Mouse (Mus musculus): Measurements from ENCODE around the gene Nxn. TPM values are rescaled to one million over a fixed set of nuclear protein-coding genes. Genes with fewer than 3 reads are reported as not detected.

Gene Nxn
- polyA plus RNA-seq, 1 experiment from 2014 or later = 32.2 TPM

- no peak for ATAC-seq (ENCODE audit: insufficient number of reproducible peaks, low FRiP score)
- H3K4me2 ChIP-seq = peak overlapping the region; percentile 31
- 0 out of 2 replicates have a peak overlapping the region, but pooled peaks have one; percentile 22 for H3K27ac ChIP-seq (ENCODE audit: poor library complexity, severe bottlenecking)
- WGBS = 19% methylated on average over 2 of the region's 2 CpGs
- H3K4me1 ChIP-seq (replicated peaks) = peaks cover 57% of the 10 kb centered on the region
- no peaks in the 10 kb centered on the region for H3K27me3 ChIP-seq (replicated peaks)
- H3K4me3 ChIP-seq = no peak overlapping the region
- H3K9ac ChIP-seq = no peak overlapping the region
- H3K9me3 ChIP-seq (replicated peaks) = no peaks in the 10 kb centered on the region
- no peaks in the 10 kb centered on the region for H3K36me3 ChIP-seq
Measured at GRCm38 (mm10) chr11:76328522-76329290, 70.2 kb downstream of the Nxn start.

- Histone ChIP-seq H3K27ac (ENCODE audit: poor library complexity, severe bottlenecking) (0 out of 2 replicates have a peak overlapping the region, but pooled peaks have one; percentile 22), H3K4me2 (peak overlapping the region; percentile 31), H3K4me1 (replicated peaks) (peaks cover 59% of the 10 kb centered on the region), H3K9me3 (replicated peaks) (no peaks in the 10 kb centered on the region), H3K36me3 (no peaks in the 10 kb centered on the region), H3K27me3 (replicated peaks) (no peaks in the 10 kb centered on the region), H3K9ac (no peak overlapping the region), H3K4me3 (no peak overlapping the region)
- 19% methylated on average over 11 of the region's 11 CpGs for WGBS
- ATAC-seq (ENCODE audit: insufficient number of reproducible peaks, low FRiP score) = no peak
Measured at GRCm38 (mm10) chr11:76328084-76328483, 70.9 kb downstream of the Nxn start.

GRCm38 (mm10) chr11:76326672-76327071 is 72.3 kb downstream of the Nxn start:
- ATAC-seq (ENCODE audit: insufficient number of reproducible peaks, low FRiP score) = no peak
- H3K36me3 ChIP-seq = no peaks in the 10 kb centered on the region
- H3K4me2 ChIP-seq = no peak overlapping the region
- H3K27me3 ChIP-seq (replicated peaks) = no peaks in the 10 kb centered on the region
- 80% methylated on average over 6 of the region's 6 CpGs for WGBS
- peaks cover 63% of the 10 kb centered on the region for H3K4me1 ChIP-seq (replicated peaks)
- H3K4me3 ChIP-seq = no peak overlapping the region
- H3K9ac ChIP-seq = no peak overlapping the region
- H3K27ac ChIP-seq (ENCODE audit: poor library complexity, severe bottlenecking) = no peak overlapping the region
- no peaks in the 10 kb centered on the region for H3K9me3 ChIP-seq (replicated peaks)

GRCm38 (mm10) chr11:76326051-76326450 is 72.9 kb downstream of the Nxn start:
- Histone ChIP-seq H3K4me2 (no peak overlapping the region), H3K36me3 (no peaks in the 10 kb centered on the region), H3K4me1 (replicated peaks) (peaks cover 65% of the 10 kb centered on the region), H3K27me3 (replicated peaks) (no peaks in the 10 kb centered on the region), H3K27ac (ENCODE audit: poor library complexity, severe bottlenecking) (no peak overlapping the region), H3K9ac (no peak overlapping the region), H3K4me3 (no peak overlapping the region), H3K9me3 (replicated peaks) (0 out of 2 replicates have a peak, but pooled peaks cover 2% of the 10 kb centered on the region)
- WGBS = 91% methylated on average over 2 of the region's 2 CpGs
- ATAC-seq (ENCODE audit: insufficient number of reproducible peaks, low FRiP score) = no peak

GRCm38 (mm10) chr11:76324801-76325200 is 74.1 kb downstream of the Nxn start:
- Histone ChIP-seq H3K4me2 (no peak overlapping the region), H3K9me3 (replicated peaks) (0 out of 2 replicates have a peak, but pooled peaks cover 5% of the 10 kb centered on the region), H3K9ac (no peak overlapping the region), H3K4me3 (no peak overlapping the region), H3K4me1 (replicated peaks) (peaks cover 66% of the 10 kb centered on the region), H3K36me3 (no peaks in the 10 kb centered on the region), H3K27me3 (replicated peaks) (no peaks in the 10 kb centered on the region), H3K27ac (ENCODE audit: poor library complexity, severe bottlenecking) (no peak overlapping the region; the same call in 1 of the 2 replicates)
- no peak for ATAC-seq (ENCODE audit: insufficient number of reproducible peaks, low FRiP score)
- WGBS = 72% methylated on average over 9 of the region's 9 CpGs

GRCm38 (mm10) chr11:76324207-76324606 is 74.7 kb downstream of the Nxn start:
- H3K4me3 ChIP-seq = no peak overlapping the region
- WGBS = 61% methylated on average over 9 of the region's 9 CpGs
- no peak overlapping the region for H3K9ac ChIP-seq
- ATAC-seq (ENCODE audit: insufficient number of reproducible peaks, low FRiP score) = no peak
- H3K27ac ChIP-seq (ENCODE audit: poor library complexity, severe bottlenecking) = no peak overlapping the region
- H3K36me3 ChIP-seq = no peaks in the 10 kb centered on the region
- peaks cover 71% of the 10 kb centered on the region for H3K4me1 ChIP-seq (replicated peaks)
- H3K9me3 ChIP-seq (replicated peaks) = 0 out of 2 replicates have a peak, but pooled peaks cover 5% of the 10 kb centered on the region
- H3K27me3 ChIP-seq (replicated peaks) = no peaks in the 10 kb centered on the region
- H3K4me2 ChIP-seq = no peak overlapping the region

GRCm38 (mm10) chr11:76322939-76323338 is 76.0 kb downstream of the Nxn start:
- WGBS = 68% methylated on average over 5 of the region's 5 CpGs
- H3K27ac ChIP-seq (ENCODE audit: poor library complexity, severe bottlenecking) = 0 out of 2 replicates have a peak overlapping the region, but pooled peaks have one; percentile 39
- H3K4me1 ChIP-seq (replicated peaks) = peaks cover 67% of the 10 kb centered on the region

GRCm38 (mm10) chr11:76322081-76322480 is 76.9 kb downstream of the Nxn start:
- Histone ChIP-seq H3K4me1 (replicated peaks) (peaks cover 66% of the 10 kb centered on the region), H3K27me3 (replicated peaks) (no peaks in the 10 kb centered on the region), H3K4me2 (no peak overlapping the region), H3K27ac (ENCODE audit: poor library complexity, severe bottlenecking) (peak overlapping the region; percentile 17), H3K36me3 (no peaks in the 10 kb centered on the region), H3K9me3 (replicated peaks) (0 out of 2 replicates have a peak, but pooled peaks cover 5% of the 10 kb centered on the region), H3K4me3 (no peak overlapping the region), H3K9ac (no peak overlapping the region)
- WGBS = 69% methylated on average over 1 of the region's 1 CpGs
- ATAC-seq (ENCODE audit: insufficient number of reproducible peaks, low FRiP score) = no peak

More at GRCm38 (mm10) chr11:76322939-76323338, 76.0 kb downstream of the Nxn start:
- no peak overlapping the region for H3K4me2 ChIP-seq
- H3K9ac ChIP-seq = no peak overlapping the region
- 0 out of 2 replicates have a peak, but pooled peaks cover 5% of the 10 kb centered on the region for H3K9me3 ChIP-seq (replicated peaks)
- H3K36me3 ChIP-seq = no peaks in the 10 kb centered on the region
- no peaks in the 10 kb centered on the region for H3K27me3 ChIP-seq (replicated peaks)
- ATAC-seq (ENCODE audit: insufficient number of reproducible peaks, low FRiP score) = 0 out of 2 replicates have a peak, but pooled peaks have one; percentile 40
- H3K4me3 ChIP-seq = no peak overlapping the region

GRCm38 (mm10) chr11:76320475-76320874 is 78.5 kb downstream of the Nxn start:
- WGBS = 86% methylated on average over 9 of the region's 9 CpGs
- no peak overlapping the region for H3K4me2 ChIP-seq
- H3K27me3 ChIP-seq (replicated peaks) = no peaks in the 10 kb centered on the region
- no peak overlapping the region for H3K27ac ChIP-seq (ENCODE audit: poor library complexity, severe bottlenecking)
- no peaks in the 10 kb centered on the region for H3K36me3 ChIP-seq
- no peak overlapping the region for H3K4me3 ChIP-seq
- H3K9ac ChIP-seq = no peak overlapping the region
- H3K9me3 ChIP-seq (replicated peaks) = 0 out of 2 replicates have a peak, but pooled peaks cover 5% of the 10 kb centered on the region
- no peak for ATAC-seq (ENCODE audit: insufficient number of reproducible peaks, low FRiP score)
- peaks cover 64% of the 10 kb centered on the region for H3K4me1 ChIP-seq (replicated peaks)

- Histone ChIP-seq H3K4me1 (replicated peaks) (peaks cover 59% of the 10 kb centered on the region), H3K27ac (ENCODE audit: poor library complexity, severe bottlenecking) (0 out of 2 replicates have a peak overlapping the region, but pooled peaks have one; percentile 13), H3K4me2 (no peak overlapping the region), H3K36me3 (no peaks in the 10 kb centered on the region), H3K27me3 (replicated peaks) (no peaks in the 10 kb centered on the region), H3K9me3 (replicated peaks) (0 out of 2 replicates have a peak, but pooled peaks cover 5% of the 10 kb centered on the region), H3K4me3 (no peak overlapping the region), H3K9ac (no peak overlapping the region)
- no peak for ATAC-seq (ENCODE audit: insufficient number of reproducible peaks, low FRiP score)
- 62% methylated on average over 9 of the region's 9 CpGs for WGBS
Measured at GRCm38 (mm10) chr11:76319714-76320435, 79.1 kb downstream of the Nxn start.

GRCm38 (mm10) chr11:76317904-76318303 is 81.0 kb downstream of the Nxn start:
- no peaks in the 10 kb centered on the region for H3K27me3 ChIP-seq (replicated peaks)
- no peak for ATAC-seq (ENCODE audit: insufficient number of reproducible peaks, low FRiP score)
- no peak overlapping the region for H3K4me2 ChIP-seq
- H3K9ac ChIP-seq = no peak overlapping the region
- H3K36me3 ChIP-seq = no peaks in the 10 kb centered on the region
- H3K9me3 ChIP-seq (replicated peaks) = 0 out of 2 replicates have a peak, but pooled peaks cover 5% of the 10 kb centered on the region
- no peak overlapping the region for H3K4me3 ChIP-seq
- WGBS = 76% methylated on average over 2 of the region's 2 CpGs
- peaks cover 53% of the 10 kb centered on the region for H3K4me1 ChIP-seq (replicated peaks)
- no peak overlapping the region for H3K27ac ChIP-seq (ENCODE audit: poor library complexity, severe bottlenecking)
